Mouse (Mus musculus) midbrain, postnatal 0 days (tissue): ENCODE measurements around the gene Gnpat. TPM values are rescaled to one million over a fixed set of nuclear protein-coding genes. Genes with fewer than 3 reads are reported as not detected.

Experiments
- ATAC-seq: fragments of 200-750 bp; cut with Nextera tagmentation; 2 replicates; pipeline ENCODE4 v1.8.0; 2017; ENCODE audit warnings: moderate number of reproducible peaks, mild to moderate bottlenecking, moderate TSS enrichment, moderate library complexity; ENCODE audit not compliant: low FRiP score
- DNase-seq: peaks from one replicate; pipeline ENCODE4 v3.0.0-alpha.2; 2015; ENCODE audit warnings: low spot score
- H3K27ac ChIP-seq: fragments of 300-500 bp; sonication (generic); 2 replicates; pipeline ENCODE4 v1.5.1; 2014; ENCODE audit warnings: low read depth, mild to moderate bottlenecking, low read length, mixed read lengths
- H3K27me3 ChIP-seq: fragments of 300-500 bp; sonication (generic); 2 replicates; pipeline ENCODE4 v1.6.1; 2014; ENCODE audit warnings: low read length, control low read depth, mixed read lengths; ENCODE audit not compliant: insufficient read depth
- H3K36me3 ChIP-seq: fragments of 300-500 bp; sonication (generic); 2 replicates; pipeline ENCODE4 v1.6.1; 2014; ENCODE audit warnings: low read length, control low read depth, mixed read lengths; ENCODE audit not compliant: insufficient read depth
- H3K4me1 ChIP-seq: fragments of 300-500 bp; sonication (generic); 2 replicates; pipeline ENCODE4 v1.6.1; 2014; ENCODE audit warnings: mild to moderate bottlenecking, control low read depth, antibody characterized with exemption, low read length, mixed read lengths; ENCODE audit not compliant: insufficient read depth
- H3K4me2 ChIP-seq: fragments of 300-500 bp; sonication (generic); 2 replicates; pipeline ENCODE4 v1.6.1; 2014; ENCODE audit warnings: low read depth, mild to moderate bottlenecking, low read length, mixed read lengths; ENCODE audit not compliant: poor library complexity, severe bottlenecking
- H3K4me3 ChIP-seq: fragments of 300-500 bp; sonication (generic); 2 replicates; pipeline ENCODE4 v1.5.1; 2014; ENCODE audit warnings: low read depth, mild to moderate bottlenecking, low read length, moderate library complexity
- H3K9ac ChIP-seq: fragments of 300-500 bp; sonication (generic); replicated peaks from 2 replicates; pipeline ENCODE4 v1.6.1; 2014; ENCODE audit warnings: mild to moderate bottlenecking, low read length, moderate library complexity, mixed read lengths; ENCODE audit not compliant: poor library complexity, severe bottlenecking
- H3K9me3 ChIP-seq: fragments of 300-500 bp; sonication (generic); 2 replicates; pipeline ENCODE4 v1.6.1; 2016; ENCODE audit warnings: low read length, control low read depth
- CTCF ChIP-seq: IDR thresholded peaks from 2 replicates; pipeline ENCODE4 v1.5.1; 2016; ENCODE audit warnings: antibody characterized with exemption, mild to moderate bottlenecking
- WGBS: fragments of 180-500 bp; shearing (Covaris S2); extraction: QIAGEN DNeasy Blood & Tissue Kit; methylation state at CpG from one replicate; pipeline ENCODE4 v1.1.7; 2014; 5-methylcytosine and 5-hydroxymethylcytosine counted together
- polyA plus RNA-seq: library from polyadenylated mRNA; unstranded; fragments of >200 nt; fragmentation: Nextera tagmentation; extraction: Ambion mirVana; gene quantifications from 2 replicates; pipeline ENCODE4 v1.2.1, GENCODE M21; 2015
- total RNA-seq: library from RNA; depleted of rRNA; stranded (reverse); fragments of >200 nt; gene quantifications from 2 replicates; pipeline ENCODE4 v1.2.3, GENCODE M21; 2014

The Gnpat gene
- total and polyA plus RNA-seq, 2 experiments from 2014 or later, result 45.1 to 48.2 TPM

- Histone ChIP-seq H3K27me3 (no peaks in the 10 kb centered on the region), H3K9me3 (no peaks in the 10 kb centered on the region), H3K4me2 (no peak overlapping the region), H3K36me3 (peaks cover 62% of the 10 kb centered on the region), H3K4me3 (no peak overlapping the region), H3K9ac (no peak overlapping the region), H3K4me1 (no peaks in the 10 kb centered on the region), H3K27ac (no peak overlapping the region)
- 73% methylated on average over 11 of the region's 11 CpGs for WGBS
- DNase-seq, result no peak
- no peak for ATAC-seq
- no peak for TF ChIP-seq CTCF
These were observed 42.7 kb upstream of the Gnpat start for GRCm38 (mm10) chr8:124820125-124820524.

GRCm38 (mm10) chr8:124823497-124823896 lies 39.3 kb upstream of the Gnpat start:
- DNase-seq (no peak), ATAC-seq (no peak)
- Histone ChIP-seq H3K27ac (no peak overlapping the region), H3K4me1 (no peaks in the 10 kb centered on the region), H3K36me3 (peaks cover 64% of the 10 kb centered on the region), H3K4me2 (no peak overlapping the region), H3K9me3 (no peaks in the 10 kb centered on the region), H3K27me3 (no peaks in the 10 kb centered on the region), H3K4me3 (no peak overlapping the region), H3K9ac (no peak overlapping the region)
- TF ChIP-seq CTCF, result peak; percentile 59
- 78% methylated on average over 6 of the region's 6 CpGs for WGBS

- DNase-seq, result peak; percentile 7
- no peak overlapping the region for H3K4me3 ChIP-seq
- H3K4me2 ChIP-seq, result no peak overlapping the region
- WGBS, result 28% methylated on average over 7 of the region's 7 CpGs
- peaks cover 67% of the 10 kb centered on the region for H3K36me3 ChIP-seq
- ATAC-seq, result no peak
- no peak for TF ChIP-seq CTCF
- H3K9me3 ChIP-seq, result no peaks in the 10 kb centered on the region
- no peak overlapping the region for H3K27ac ChIP-seq
- no peak overlapping the region for H3K9ac ChIP-seq
- no peaks in the 10 kb centered on the region for H3K27me3 ChIP-seq
- no peaks in the 10 kb centered on the region for H3K4me1 ChIP-seq
These were observed 36.2 kb upstream of the Gnpat start for GRCm38 (mm10) chr8:124826658-124827057.

- TF ChIP-seq CTCF, result peak; percentile 88
- no peak overlapping the region for H3K4me2 ChIP-seq
- H3K4me1 ChIP-seq, result no peaks in the 10 kb centered on the region
- 0 out of 2 replicates have a peak, but pooled peaks have one; percentile 4 for ATAC-seq
- no peak overlapping the region for H3K27ac ChIP-seq
- DNase-seq, result peak; percentile 72
- WGBS, result 3% methylated on average over 5 of the region's 5 CpGs
- no peak overlapping the region for H3K9ac ChIP-seq
- H3K4me3 ChIP-seq, result no peak overlapping the region
- H3K27me3 ChIP-seq, result no peaks in the 10 kb centered on the region
- H3K9me3 ChIP-seq, result no peaks in the 10 kb centered on the region
- H3K36me3 ChIP-seq, result peaks cover 67% of the 10 kb centered on the region
These were observed 35.4 kb upstream of the Gnpat start for GRCm38 (mm10) chr8:124827387-124827786.

- Histone ChIP-seq H3K9ac (no peak overlapping the region), H3K4me2 (no peak overlapping the region), H3K27ac (no peak overlapping the region), H3K27me3 (no peaks in the 10 kb centered on the region), H3K9me3 (no peaks in the 10 kb centered on the region), H3K4me1 (no peaks in the 10 kb centered on the region), H3K36me3 (peaks cover 57% of the 10 kb centered on the region), H3K4me3 (no peak overlapping the region)
- TF ChIP-seq CTCF, result no peak
- WGBS, result 81% methylated on average over 24 of the region's 24 CpGs
- peak; percentile 10 for DNase-seq
- ATAC-seq, result no peak
These were observed 34.1 kb upstream of the Gnpat start for GRCm38 (mm10) chr8:124828561-124829240.

- no peak overlapping the region for H3K4me2 ChIP-seq
- DNase-seq (no peak), ATAC-seq (no peak)
- H3K4me3 ChIP-seq, result no peak overlapping the region
- no peaks in the 10 kb centered on the region for H3K4me1 ChIP-seq
- H3K36me3 ChIP-seq, result peaks cover 44% of the 10 kb centered on the region
- H3K27ac ChIP-seq, result no peak overlapping the region
- H3K9me3 ChIP-seq, result no peaks in the 10 kb centered on the region
- 85% methylated on average over 13 of the region's 13 CpGs for WGBS
- no peaks in the 10 kb centered on the region for H3K27me3 ChIP-seq
- TF ChIP-seq CTCF, result no peak
- no peak overlapping the region for H3K9ac ChIP-seq
These were observed 32.8 kb upstream of the Gnpat start for GRCm38 (mm10) chr8:124830050-124830449.
